Mouse (Mus musculus): ENCODE results near the gene Lrrc28.

DNA sequence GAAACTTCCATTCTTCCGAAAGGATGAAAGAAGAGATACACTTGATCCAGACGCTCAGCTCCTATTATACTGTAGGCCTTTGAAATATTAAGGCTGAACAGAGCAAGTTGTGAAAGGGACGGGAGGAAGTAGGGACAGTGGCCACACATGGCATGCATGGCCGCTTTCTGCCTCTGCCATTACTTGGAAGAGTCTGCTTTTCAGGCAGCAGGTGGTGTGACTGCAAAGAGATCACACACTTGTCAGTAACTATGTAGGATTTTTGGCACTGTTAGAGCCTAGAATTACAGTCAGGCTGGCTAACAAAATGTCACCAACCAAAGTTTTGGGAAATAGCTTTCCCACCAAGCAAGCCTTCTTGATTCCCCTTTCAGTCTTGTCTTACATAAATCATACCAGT lies 131.4 kb downstream of the Lrrc28 start:
- TF ChIP-seq USF1 (IDR thresholded peaks at IDR 0.05; ENCODE audit: low read depth): no peak
- no peak for TF ChIP-seq CTCF (IDR thresholded peaks at IDR 0.05; ENCODE audit: control insufficient read depth, insufficient read depth, insufficient read length)
- no peak for TF ChIP-seq CEBPB (IDR thresholded peaks at IDR 0.05; ENCODE audit: low read depth)
